Mouse (Mus musculus): ENCODE results near the gene St3gal2.
"Not testable (repeated sequence)": the region's sequence is repeated elsewhere in the genome, so short reads cannot be mapped to it uniquely, and the experiment has no call there.

Gene St3gal2

GRCm38 (mm10) chr8:111010230-111010991 is 90.7 kb downstream of the St3gal2 start:
- not testable (repeated sequence) for DNase-seq

Data from kidney, adult 8-10 months (tissue).